Mouse (Mus musculus): ENCODE data around the gene Rrbp1. TPM values are rescaled to one million over a fixed set of nuclear protein-coding genes. Genes with fewer than 3 reads are reported as not detected.

Gene Rrbp1
- polyA plus RNA-seq (2014; fragmentation: Nextera tagmentation; extraction: Ambion mirVana), result 41.8 and 46.9 TPM in 2 replicates

- peak within 1 kb of the TSS; percentile 94 for H3K4me3 ChIP-seq (ENCODE audit: low read depth, low read length)
- ATAC-seq (replicated peaks; ENCODE audit: insufficient number of reproducible peaks, low FRiP score, low TSS enrichment, low read depth) (peak; percentile 98), DNase-seq (ENCODE audit: low spot score) (peak; percentile 98)
- peak within 1 kb of the TSS; percentile 88 for H3K9ac ChIP-seq (replicated peaks; ENCODE audit: low read length)
- H3K9me3 ChIP-seq (replicated peaks; ENCODE audit: control insufficient read depth, low read length), result no peaks in the 10 kb centered on the region
- 0% methylated on average over 49 of the region's 53 CpGs for WGBS
- H3K4me2 ChIP-seq (ENCODE audit: low read depth, low read length), result peak within 1 kb of the TSS; percentile 71
- no peaks in the 10 kb centered on the region; the same call in 1 of the 2 replicates for H3K4me1 ChIP-seq (ENCODE audit: control insufficient read depth, insufficient read depth, low read length)
- H3K36me3 ChIP-seq (replicated peaks; ENCODE audit: control insufficient read depth, insufficient read depth, low read depth, low read length), result no peaks in the 10 kb centered on the region
- H3K27ac ChIP-seq (replicated peaks; ENCODE audit: low read depth, low read length), result peak within 1 kb of the TSS; percentile 86
- no peaks in the 10 kb centered on the region for H3K27me3 ChIP-seq (ENCODE audit: control insufficient read depth, insufficient read depth, low read length)
Observed at GRCm38 (mm10) chr2:144011080-144011551, at the start of gene Rrbp1. Gene Rrbp1 (minus strand): TSS chr2:144011263.

GRCm38 (mm10) chr2:144057735-144058134 is 46.7 kb upstream of the Rrbp1 start:
- Histone ChIP-seq H3K9me3 (replicated peaks; ENCODE audit: control insufficient read depth, low read length) (no peaks in the 10 kb centered on the region), H3K4me1 (ENCODE audit: control insufficient read depth, insufficient read depth, low read length) (no peaks in the 10 kb centered on the region), H3K27ac (replicated peaks; ENCODE audit: low read depth, low read length) (no peak overlapping the region), H3K27me3 (ENCODE audit: control insufficient read depth, insufficient read depth, low read length) (no peaks in the 10 kb centered on the region), H3K4me2 (ENCODE audit: low read depth, low read length) (no peak overlapping the region), H3K36me3 (replicated peaks; ENCODE audit: control insufficient read depth, insufficient read depth, low read depth, low read length) (no peaks in the 10 kb centered on the region), H3K4me3 (ENCODE audit: low read depth, low read length) (no peak overlapping the region), H3K9ac (replicated peaks; ENCODE audit: low read length) (no peak overlapping the region)
- 78% methylated on average over 2 of the region's 2 CpGs for WGBS
- ATAC-seq (replicated peaks; ENCODE audit: insufficient number of reproducible peaks, low FRiP score, low TSS enrichment, low read depth) (no peak), DNase-seq (ENCODE audit: low spot score) (no peak)

- no peak overlapping the region for H3K9ac ChIP-seq (replicated peaks; ENCODE audit: low read length)
- DNase-seq (ENCODE audit: low spot score) (no peak), ATAC-seq (replicated peaks; ENCODE audit: insufficient number of reproducible peaks, low FRiP score, low TSS enrichment, low read depth) (no peak)
- no peak overlapping the region for H3K4me3 ChIP-seq (ENCODE audit: low read depth, low read length)
- no peaks in the 10 kb centered on the region for H3K36me3 ChIP-seq (replicated peaks; ENCODE audit: control insufficient read depth, insufficient read depth, low read depth, low read length)
- H3K27me3 ChIP-seq (ENCODE audit: control insufficient read depth, insufficient read depth, low read length), result no peaks in the 10 kb centered on the region
- H3K27ac ChIP-seq (replicated peaks; ENCODE audit: low read depth, low read length), result no peak overlapping the region
- no peaks in the 10 kb centered on the region for H3K9me3 ChIP-seq (replicated peaks; ENCODE audit: control insufficient read depth, low read length)
- H3K4me1 ChIP-seq (ENCODE audit: control insufficient read depth, insufficient read depth, low read length), result no peaks in the 10 kb centered on the region
- H3K4me2 ChIP-seq (ENCODE audit: low read depth, low read length), result no peak overlapping the region
- 89% methylated on average over 8 of the region's 8 CpGs for WGBS
Observed at GRCm38 (mm10) chr2:144052410-144053065, 41.5 kb upstream of the Rrbp1 start.

GRCm38 (mm10) chr2:144050861-144051260 is 39.8 kb upstream of the Rrbp1 start:
- Histone ChIP-seq H3K9me3 (replicated peaks; ENCODE audit: control insufficient read depth, low read length) (no peaks in the 10 kb centered on the region), H3K27me3 (ENCODE audit: control insufficient read depth, insufficient read depth, low read length) (no peaks in the 10 kb centered on the region), H3K36me3 (replicated peaks; ENCODE audit: control insufficient read depth, insufficient read depth, low read depth, low read length) (no peaks in the 10 kb centered on the region), H3K9ac (replicated peaks; ENCODE audit: low read length) (no peak overlapping the region), H3K4me1 (ENCODE audit: control insufficient read depth, insufficient read depth, low read length) (no peaks in the 10 kb centered on the region), H3K27ac (replicated peaks; ENCODE audit: low read depth, low read length) (no peak overlapping the region), H3K4me3 (ENCODE audit: low read depth, low read length) (no peak overlapping the region), H3K4me2 (ENCODE audit: low read depth, low read length) (no peak overlapping the region)
- WGBS, result 90% methylated on average over 6 of the region's 6 CpGs
- DNase-seq (ENCODE audit: low spot score), result no peak
- ATAC-seq (replicated peaks; ENCODE audit: insufficient number of reproducible peaks, low FRiP score, low TSS enrichment, low read depth), result no peak

- H3K27me3 ChIP-seq (ENCODE audit: control insufficient read depth, insufficient read depth, low read length), result no peaks in the 10 kb centered on the region
- no peak overlapping the region for H3K9ac ChIP-seq (replicated peaks; ENCODE audit: low read length)
- H3K4me1 ChIP-seq (ENCODE audit: control insufficient read depth, insufficient read depth, low read length), result no peaks in the 10 kb centered on the region
- no peak overlapping the region for H3K4me3 ChIP-seq (ENCODE audit: low read depth, low read length)
- no peak overlapping the region for H3K4me2 ChIP-seq (ENCODE audit: low read depth, low read length)
- no peak overlapping the region for H3K27ac ChIP-seq (replicated peaks; ENCODE audit: low read depth, low read length)
- WGBS, result 73% methylated on average over 8 of the region's 8 CpGs
- H3K9me3 ChIP-seq (replicated peaks; ENCODE audit: control insufficient read depth, low read length), result no peaks in the 10 kb centered on the region
- no peak for ATAC-seq (replicated peaks; ENCODE audit: insufficient number of reproducible peaks, low FRiP score, low TSS enrichment, low read depth)
- DNase-seq (ENCODE audit: low spot score), result no peak
- H3K36me3 ChIP-seq (replicated peaks; ENCODE audit: control insufficient read depth, insufficient read depth, low read depth, low read length), result no peaks in the 10 kb centered on the region
Observed at GRCm38 (mm10) chr2:144050146-144050680, 39.1 kb upstream of the Rrbp1 start.

GRCm38 (mm10) chr2:144046916-144047315 is 35.9 kb upstream of the Rrbp1 start:
- no peak overlapping the region for H3K27ac ChIP-seq (replicated peaks; ENCODE audit: low read depth, low read length)
- H3K4me2 ChIP-seq (ENCODE audit: low read depth, low read length), result no peak overlapping the region
- no peak overlapping the region for H3K4me3 ChIP-seq (ENCODE audit: low read depth, low read length)
- no peaks in the 10 kb centered on the region for H3K4me1 ChIP-seq (ENCODE audit: control insufficient read depth, insufficient read depth, low read length)
- H3K9ac ChIP-seq (replicated peaks; ENCODE audit: low read length), result no peak overlapping the region
- H3K9me3 ChIP-seq (replicated peaks; ENCODE audit: control insufficient read depth, low read length), result peaks cover 8% of the 10 kb centered on the region
- DNase-seq (ENCODE audit: low spot score) (no peak), ATAC-seq (replicated peaks; ENCODE audit: insufficient number of reproducible peaks, low FRiP score, low TSS enrichment, low read depth) (no peak)
- H3K36me3 ChIP-seq (replicated peaks; ENCODE audit: control insufficient read depth, insufficient read depth, low read depth, low read length), result no peaks in the 10 kb centered on the region
- 71% methylated on average over 11 of the region's 11 CpGs for WGBS
- H3K27me3 ChIP-seq (ENCODE audit: control insufficient read depth, insufficient read depth, low read length), result no peaks in the 10 kb centered on the region

GRCm38 (mm10) chr2:144045756-144046560 is 34.9 kb upstream of the Rrbp1 start:
- Histone ChIP-seq H3K27ac (replicated peaks; ENCODE audit: low read depth, low read length) (no peak overlapping the region), H3K36me3 (replicated peaks; ENCODE audit: control insufficient read depth, insufficient read depth, low read depth, low read length) (no peaks in the 10 kb centered on the region), H3K27me3 (ENCODE audit: control insufficient read depth, insufficient read depth, low read length) (no peaks in the 10 kb centered on the region), H3K4me3 (ENCODE audit: low read depth, low read length) (no peak overlapping the region), H3K9me3 (replicated peaks; ENCODE audit: control insufficient read depth, low read length) (peaks cover 8% of the 10 kb centered on the region), H3K4me1 (ENCODE audit: control insufficient read depth, insufficient read depth, low read length) (no peaks in the 10 kb centered on the region), H3K9ac (replicated peaks; ENCODE audit: low read length) (no peak overlapping the region), H3K4me2 (ENCODE audit: low read depth, low read length) (no peak overlapping the region)
- ATAC-seq (replicated peaks; ENCODE audit: insufficient number of reproducible peaks, low FRiP score, low TSS enrichment, low read depth), result no peak
- no peak for DNase-seq (ENCODE audit: low spot score)
- 69% methylated on average over 5 of the region's 5 CpGs for WGBS

- no peaks in the 10 kb centered on the region for H3K27me3 ChIP-seq (ENCODE audit: control insufficient read depth, insufficient read depth, low read length)
- ATAC-seq (replicated peaks; ENCODE audit: insufficient number of reproducible peaks, low FRiP score, low TSS enrichment, low read depth), result no peak
- H3K4me1 ChIP-seq (ENCODE audit: control insufficient read depth, insufficient read depth, low read length), result no peaks in the 10 kb centered on the region
- H3K27ac ChIP-seq (replicated peaks; ENCODE audit: low read depth, low read length), result no peak overlapping the region
- WGBS, result 72% methylated on average over 6 of the region's 6 CpGs
- H3K9ac ChIP-seq (replicated peaks; ENCODE audit: low read length), result no peak overlapping the region
- H3K9me3 ChIP-seq (replicated peaks; ENCODE audit: control insufficient read depth, low read length), result peaks cover 8% of the 10 kb centered on the region
- no peak overlapping the region for H3K4me3 ChIP-seq (ENCODE audit: low read depth, low read length)
- H3K36me3 ChIP-seq (replicated peaks; ENCODE audit: control insufficient read depth, insufficient read depth, low read depth, low read length), result no peaks in the 10 kb centered on the region
- no peak overlapping the region for H3K4me2 ChIP-seq (ENCODE audit: low read depth, low read length)
- DNase-seq (ENCODE audit: low spot score), result no peak
Observed at GRCm38 (mm10) chr2:144044726-144045125, 33.7 kb upstream of the Rrbp1 start.
